Mouse (Mus musculus) cortical plate, adult 2 months (tissue): ENCODE data around the gene Epn3. TPM values are rescaled to one million over a fixed set of nuclear protein-coding genes. Genes with fewer than 3 reads are reported as not detected.

Experiments
- H3K27ac ChIP-seq: fragments of 200-500 bp; 2 replicates; pipeline ENCODE4 v1.5.1; 2012; ENCODE audit warnings: low read length, control low read depth, inconsistent platforms; ENCODE audit not compliant: insufficient read depth
- H3K4me1 ChIP-seq: fragments of 200-500 bp; 2 replicates; pipeline ENCODE4 v1.6.1; 2011; ENCODE audit warnings: low read length; ENCODE audit not compliant: control insufficient read depth, insufficient read depth
- H3K4me3 ChIP-seq: fragments of 200-500 bp; 2 replicates; pipeline ENCODE4 v1.5.1; 2011; ENCODE audit warnings: mild to moderate bottlenecking, low read length, control low read depth; ENCODE audit not compliant: insufficient read depth
- CTCF ChIP-seq: fragments of 200-500 bp; IDR thresholded peaks from 2 replicates; pipeline ENCODE4 v1.5.1; 2011; ENCODE audit warnings: mild to moderate bottlenecking, control low read depth, low read length; ENCODE audit not compliant: insufficient read depth; ENCODE audit errors: extremely low read depth
- POLR2A ChIP-seq: fragments of 200-500 bp; IDR thresholded peaks from 2 replicates; pipeline ENCODE4 v1.6.1; 2011; ENCODE audit warnings: mild to moderate bottlenecking, low read length, control low read depth; ENCODE audit not compliant: insufficient read depth; ENCODE audit errors: extremely low read depth
- polyA plus RNA-seq: library from polyadenylated mRNA; depleted of rRNA; stranded (reverse); fragments of >200 nt; gene quantifications from 2 replicates; pipeline ENCODE4 v1.2.3, GENCODE M21; 2012; rRNA removed

Epn3 gene
- polyA plus RNA-seq, 1 experiment: 0.98 TPM

DNA sequence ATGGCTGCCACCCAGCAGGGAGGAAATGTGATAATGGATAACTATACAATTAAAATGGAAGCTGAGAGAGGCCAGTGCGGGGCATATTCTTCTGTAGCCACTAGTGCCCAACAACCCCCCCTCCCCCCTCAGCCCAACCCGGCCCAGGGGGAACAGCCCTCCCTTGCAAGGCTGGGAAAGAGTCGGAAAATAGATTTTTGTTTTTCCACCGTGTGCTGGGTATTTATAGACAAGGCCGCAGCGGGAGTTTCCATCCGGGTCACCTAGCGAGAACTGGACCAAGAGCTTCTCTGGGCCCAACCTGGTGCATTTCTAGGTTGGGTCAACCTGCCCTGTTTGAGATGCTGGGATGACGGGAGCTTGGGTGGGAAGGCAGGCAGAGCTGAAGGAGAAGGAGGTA is 58.0 kb downstream of the Epn3 start:
- TF ChIP-seq CTCF: no peak
- TF ChIP-seq POLR2A: no peak
- Histone ChIP-seq H3K4me3 (no peak overlapping the region), H3K4me1 (no peaks in the 10 kb centered on the region), H3K27ac (no peak overlapping the region)

DNA sequence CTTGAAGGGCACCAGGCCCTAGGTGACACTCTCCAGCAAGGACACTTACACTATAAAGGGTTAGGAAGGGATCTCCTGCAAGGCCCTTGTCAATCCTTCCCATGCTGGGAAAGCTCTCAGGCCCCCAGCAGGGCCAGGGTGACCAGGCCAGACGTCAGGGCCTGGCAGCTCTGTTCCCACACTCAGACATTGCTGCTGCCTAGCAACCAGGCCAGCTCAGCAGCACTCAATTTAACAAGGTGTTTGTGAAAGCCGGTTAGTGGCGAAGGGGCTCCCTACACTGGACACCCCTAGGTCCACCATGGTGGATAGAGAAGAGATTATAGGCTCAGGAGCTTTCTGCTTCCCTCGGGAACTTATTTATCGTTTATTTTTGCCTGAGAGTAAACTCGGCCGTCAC is 58.7 kb downstream of the Epn3 start:
- H3K4me3 ChIP-seq: no peak overlapping the region
- no peaks in the 10 kb centered on the region for H3K4me1 ChIP-seq
- no peak overlapping the region for H3K27ac ChIP-seq
- no peak for TF ChIP-seq POLR2A

DNA sequence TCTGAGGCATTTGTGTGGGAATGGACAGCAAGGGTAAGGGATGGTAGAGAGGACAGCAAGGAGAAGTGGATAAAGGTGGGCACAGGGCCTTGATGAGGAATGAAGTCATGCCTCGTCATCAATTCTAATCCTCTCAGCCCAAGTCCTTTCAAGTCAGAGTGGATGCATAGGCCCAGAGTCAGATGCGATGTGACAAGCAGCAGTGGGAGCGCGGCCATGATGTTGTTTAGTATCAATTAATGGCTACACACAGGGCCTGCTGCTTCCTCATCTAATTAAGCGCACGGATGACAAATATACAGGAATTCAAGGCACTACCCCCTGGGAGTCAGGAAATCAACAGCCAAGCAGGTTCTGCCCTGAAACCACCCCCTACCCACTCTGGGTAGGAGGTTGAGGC is 59.4 kb downstream of the Epn3 start:
- TF ChIP-seq CTCF (no peak), POLR2A (no peak)
- H3K27ac ChIP-seq: no peak overlapping the region
- no peaks in the 10 kb centered on the region for H3K4me1 ChIP-seq
- no peak overlapping the region for H3K4me3 ChIP-seq

Other genes starting within 250 kb of the Epn3 start
- gene Gm21885, start 218.1 kb downstream of the Epn3 start, polyA plus RNA-seq: not detected in 2 replicates
- gene Luc7l3, start 178.0 kb downstream of the Epn3 start, polyA plus RNA-seq: 138 and 160 TPM in 2 replicates
- gene Ankrd40, start 172.0 kb downstream of the Epn3 start, polyA plus RNA-seq: 160 and 165 TPM in 2 replicates
- gene Abcc3, start 107.0 kb downstream of the Epn3 start, polyA plus RNA-seq: 1.6 and 2.0 TPM in 2 replicates
- gene Cacna1g, start 25.8 kb downstream of the Epn3 start, polyA plus RNA-seq: 137 and 159 TPM in 2 replicates
- 0.15 and 0.25 TPM in 2 replicates for gene Spata20, start 13.8 kb downstream of the Epn3 start, polyA plus RNA-seq
- 2.4 and 2.5 TPM in 2 replicates for gene Mycbpap, start 21.8 kb upstream of the Epn3 start, polyA plus RNA-seq
- gene Rsad1, start 49.3 kb upstream of the Epn3 start, polyA plus RNA-seq: 16.9 and 18.3 TPM in 2 replicates
- gene Chad, start 65.1 kb upstream of the Epn3 start, polyA plus RNA-seq: 0.08 and 0.15 TPM in 2 replicates
- 15.2 and 15.8 TPM in 2 replicates for gene Acsf2, start 101.9 kb upstream of the Epn3 start, polyA plus RNA-seq
- gene Lrrc59, start 129.8 kb upstream of the Epn3 start, polyA plus RNA-seq: 70.9 and 71.8 TPM in 2 replicates
- gene Mrpl27, start 153.8 kb upstream of the Epn3 start, polyA plus RNA-seq: 122 and 130 TPM in 2 replicates
- gene Eme1, start 154.0 kb upstream of the Epn3 start, polyA plus RNA-seq: 0.17 TPM in 2 replicates
- gene Xylt2, start 177.5 kb upstream of the Epn3 start, polyA plus RNA-seq: 21.2 and 22.3 TPM in 2 replicates
- gene Gm11541, start 204.5 kb upstream of the Epn3 start, polyA plus RNA-seq: not detected in 2 replicates
- 0.08 and 0.13 TPM in 2 replicates for gene Cdc34b, start 241.8 kb upstream of the Epn3 start, polyA plus RNA-seq